Mouse (Mus musculus): ENCODE results near the gene Gm21117. TPM values are rescaled to one million over a fixed set of nuclear protein-coding genes. Genes with fewer than 3 reads are reported as not detected.
"Not testable (repeated sequence)": the region's sequence is repeated elsewhere in the genome, so short reads cannot be mapped to it uniquely, and the experiment has no call there.

The Gm21117 gene
- not detected in 2 replicates for polyA plus RNA-seq (2014; fragmentation: Nextera tagmentation; extraction: Ambion mirVana)

GRCm38 (mm10) chrY:51124920-51125319, at the start of gene Gm21117:
Gm21117 (plus strand) TSS chrY:51125220.
- H3K27ac ChIP-seq (replicated peaks; ENCODE audit: low read depth, low read length); H3K4me3 ChIP-seq (replicated peaks; ENCODE audit: low read depth, low read length); ATAC-seq (ENCODE audit: low FRiP score, low TSS enrichment); H3K4me1 ChIP-seq (ENCODE audit: control insufficient read depth, insufficient read depth, low read length); DNase-seq; H3K9ac ChIP-seq (replicated peaks; ENCODE audit: low read length); H3K4me2 ChIP-seq (ENCODE audit: low read length); H3K36me3 ChIP-seq (ENCODE audit: control insufficient read depth, insufficient read depth, low read length); H3K9me3 ChIP-seq (ENCODE audit: control insufficient read depth, low read length); H3K27me3 ChIP-seq (ENCODE audit: control insufficient read depth, insufficient read depth, low read length): not testable (repeated sequence)
- no CpG with 5 or more reads among the region's 6 CpGs for WGBS

Data from midbrain, embryonic 14.5 days (tissue).